Mouse (Mus musculus): Measurements from ENCODE around the gene Epor. TPM values are rescaled to one million over a fixed set of nuclear protein-coding genes. Genes with fewer than 3 reads are reported as not detected.

The Epor gene
- polyA plus RNA-seq, 1 experiment from 2014 or later: 4.9 TPM

GRCm38 (mm10) chr9:22000296-22000695, 37.0 kb upstream of the Epor start:
- 82% methylated on average over 6 of the region's 6 CpGs for WGBS
- peaks cover 9 to 14% of the 10 kb centered on the region in 2 experiments for H3K4me1 ChIP-seq (ENCODE audit: control insufficient read depth in 2 of 2, insufficient read depth in 2 of 2, low read length in 2 of 2)
- peaks cover 14% of the 10 kb centered on the region for H3K36me3 ChIP-seq (ENCODE audit: control insufficient read depth, insufficient read depth, low read length)
- H3K4me2 ChIP-seq (ENCODE audit: low read length): no peak overlapping the region
- H3K27me3 ChIP-seq (ENCODE audit: control insufficient read depth, insufficient read depth, low read length): peaks cover 10% of the 10 kb centered on the region
- no peak overlapping the region for H3K27ac ChIP-seq (replicated peaks in 1 of 2; ENCODE audit: control insufficient read depth in 1 of 2, insufficient read depth in 1 of 2, low read depth in 2 of 2, low read length in 2 of 2)
- H3K4me3 ChIP-seq (ENCODE audit: control insufficient read depth in 1 of 2, insufficient read depth in 1 of 2, low read depth in 1 of 2, low read length in 2 of 2): no peak overlapping the region
- H3K9ac ChIP-seq (ENCODE audit: low read length): no peak overlapping the region
- no peaks in the 10 kb centered on the region for H3K9me3 ChIP-seq (ENCODE audit: control insufficient read depth, low read length)
- no peak for ATAC-seq (ENCODE audit: insufficient number of reproducible peaks, insufficient read depth, low FRiP score, low read depth)

GRCm38 (mm10) chr9:21996178-21996867, 33.0 kb upstream of the Epor start:
- no peak overlapping the region for H3K9ac ChIP-seq (ENCODE audit: low read length)
- 81% methylated on average over 3 of the region's 3 CpGs for WGBS
- H3K4me2 ChIP-seq (ENCODE audit: low read length): no peak overlapping the region
- peaks cover 31% of the 10 kb centered on the region for H3K27me3 ChIP-seq (ENCODE audit: control insufficient read depth, insufficient read depth, low read length)
- no peak overlapping the region for H3K27ac ChIP-seq (replicated peaks in 1 of 2; ENCODE audit: control insufficient read depth in 1 of 2, insufficient read depth in 1 of 2, low read depth in 2 of 2, low read length in 2 of 2)
- no peaks in the 10 kb centered on the region for H3K9me3 ChIP-seq (ENCODE audit: control insufficient read depth, low read length)
- no peaks in the 10 kb centered on the region for H3K36me3 ChIP-seq (ENCODE audit: control insufficient read depth, insufficient read depth, low read length)
- no peak overlapping the region for H3K4me3 ChIP-seq (ENCODE audit: control insufficient read depth in 1 of 2, insufficient read depth in 1 of 2, low read depth in 1 of 2, low read length in 2 of 2)
- no peaks in the 10 kb centered on the region for H3K4me1 ChIP-seq (ENCODE audit: control insufficient read depth in 2 of 2, insufficient read depth in 2 of 2, low read length in 2 of 2)
- ATAC-seq (ENCODE audit: insufficient number of reproducible peaks, insufficient read depth, low FRiP score, low read depth): no peak

GRCm38 (mm10) chr9:21992227-21992626, 28.9 kb upstream of the Epor start:
- H3K4me3 ChIP-seq (ENCODE audit: control insufficient read depth in 1 of 2, insufficient read depth in 1 of 2, low read depth in 1 of 2, low read length in 2 of 2): no peak overlapping the region
- no peak overlapping the region for H3K27ac ChIP-seq (replicated peaks in 1 of 2; ENCODE audit: control insufficient read depth in 1 of 2, insufficient read depth in 1 of 2, low read depth in 2 of 2, low read length in 2 of 2)
- H3K27me3 ChIP-seq (ENCODE audit: control insufficient read depth, insufficient read depth, low read length): peaks cover 63% of the 10 kb centered on the region
- H3K36me3 ChIP-seq (ENCODE audit: control insufficient read depth, insufficient read depth, low read length): no peaks in the 10 kb centered on the region
- no peak overlapping the region for H3K9ac ChIP-seq (ENCODE audit: low read length)
- no peak for ATAC-seq (ENCODE audit: insufficient number of reproducible peaks, insufficient read depth, low FRiP score, low read depth)
- 68% methylated on average over 4 of the region's 4 CpGs for WGBS
- H3K4me2 ChIP-seq (ENCODE audit: low read length): no peak overlapping the region
- H3K9me3 ChIP-seq (ENCODE audit: control insufficient read depth, low read length): no peaks in the 10 kb centered on the region
- peaks cover 0 to 20% of the 10 kb centered on the region in 2 experiments; a peak in 3 of 4 replicates for H3K4me1 ChIP-seq (ENCODE audit: control insufficient read depth in 2 of 2, insufficient read depth in 2 of 2, low read length in 2 of 2)

GRCm38 (mm10) chr9:21989230-21990110, 26.2 kb upstream of the Epor start, which contains the start of gene Rgl3:
Gene Rgl3 (minus strand): TSS chr9:21989446.
- Histone ChIP-seq H3K36me3 (ENCODE audit: control insufficient read depth, insufficient read depth, low read length) (no peaks in the 10 kb centered on the region), H3K4me1 (ENCODE audit: control insufficient read depth in 2 of 2, insufficient read depth in 2 of 2, low read length in 2 of 2) (peaks cover 0 to 20% of the 10 kb centered on the region in 2 experiments; a peak in 3 of 4 replicates), H3K27me3 (ENCODE audit: control insufficient read depth, insufficient read depth, low read length) (peaks cover 80% of the 10 kb centered on the region), H3K4me3 (ENCODE audit: control insufficient read depth in 1 of 2, insufficient read depth in 1 of 2, low read depth in 1 of 2, low read length in 2 of 2) (peak within 1 kb of the TSS; percentile 43 to 44), H3K27ac (replicated peaks in 1 of 2; ENCODE audit: control insufficient read depth in 1 of 2, insufficient read depth in 1 of 2, low read depth in 2 of 2, low read length in 2 of 2) (no peak within 1 kb of the TSS), H3K4me2 (ENCODE audit: low read length) (peak within 1 kb of the TSS; percentile 84), H3K9me3 (ENCODE audit: control insufficient read depth, low read length) (no peaks in the 10 kb centered on the region), H3K9ac (ENCODE audit: low read length) (peak within 1 kb of the TSS; percentile 60)
- WGBS: under 1% methylated on average over 35 of the region's 42 CpGs
- no peak; the same call in 1 of the 2 replicates for ATAC-seq (ENCODE audit: insufficient number of reproducible peaks, insufficient read depth, low FRiP score, low read depth)

GRCm38 (mm10) chr9:21988421-21989101, 25.3 kb upstream of the Epor start:
- Histone ChIP-seq H3K4me3 (ENCODE audit: control insufficient read depth in 1 of 2, insufficient read depth in 1 of 2, low read depth in 1 of 2, low read length in 2 of 2) (peak overlapping the region; percentile 43 to 44), H3K9ac (ENCODE audit: low read length) (peak overlapping the region; percentile 60), H3K36me3 (ENCODE audit: control insufficient read depth, insufficient read depth, low read length) (no peaks in the 10 kb centered on the region), H3K27me3 (ENCODE audit: control insufficient read depth, insufficient read depth, low read length) (peaks cover 86% of the 10 kb centered on the region), H3K4me2 (ENCODE audit: low read length) (peak overlapping the region; percentile 84), H3K27ac (replicated peaks in 1 of 2; ENCODE audit: control insufficient read depth in 1 of 2, insufficient read depth in 1 of 2, low read depth in 2 of 2, low read length in 2 of 2) (no peak overlapping the region), H3K9me3 (ENCODE audit: control insufficient read depth, low read length) (no peaks in the 10 kb centered on the region), H3K4me1 (ENCODE audit: control insufficient read depth in 2 of 2, insufficient read depth in 2 of 2, low read length in 2 of 2) (peaks cover 0 to 20% of the 10 kb centered on the region in 2 experiments; a peak in 3 of 4 replicates)
- ATAC-seq (ENCODE audit: insufficient number of reproducible peaks, insufficient read depth, low FRiP score, low read depth): no peak
- WGBS: 1% methylated on average over 32 of the region's 32 CpGs

GRCm38 (mm10) chr9:21987592-21988342, 24.5 kb upstream of the Epor start:
- 8% methylated on average over 36 of the region's 36 CpGs for WGBS
- ATAC-seq (ENCODE audit: insufficient number of reproducible peaks, insufficient read depth, low FRiP score, low read depth): no peak
- H3K4me3 ChIP-seq (ENCODE audit: control insufficient read depth in 1 of 2, insufficient read depth in 1 of 2, low read depth in 1 of 2, low read length in 2 of 2): peak overlapping the region in 1 of 2 experiments; percentile 43; a peak in 1 of 4 replicates
- no peaks in the 10 kb centered on the region for H3K36me3 ChIP-seq (ENCODE audit: control insufficient read depth, insufficient read depth, low read length)
- H3K9ac ChIP-seq (ENCODE audit: low read length): no peak overlapping the region
- no peaks in the 10 kb centered on the region for H3K9me3 ChIP-seq (ENCODE audit: control insufficient read depth, low read length)
- peaks cover 0 to 20% of the 10 kb centered on the region in 2 experiments; a peak in 3 of 4 replicates for H3K4me1 ChIP-seq (ENCODE audit: control insufficient read depth in 2 of 2, insufficient read depth in 2 of 2, low read length in 2 of 2)
- H3K4me2 ChIP-seq (ENCODE audit: low read length): peak overlapping the region; percentile 84
- no peak overlapping the region for H3K27ac ChIP-seq (replicated peaks in 1 of 2; ENCODE audit: control insufficient read depth in 1 of 2, insufficient read depth in 1 of 2, low read depth in 2 of 2, low read length in 2 of 2)
- peaks cover 86% of the 10 kb centered on the region for H3K27me3 ChIP-seq (ENCODE audit: control insufficient read depth, insufficient read depth, low read length)

- WGBS: 18% methylated on average over 3 of the region's 3 CpGs
- H3K9me3 ChIP-seq (ENCODE audit: control insufficient read depth, low read length): no peaks in the 10 kb centered on the region
- H3K4me3 ChIP-seq (ENCODE audit: control insufficient read depth in 1 of 2, insufficient read depth in 1 of 2, low read depth in 1 of 2, low read length in 2 of 2): no peak overlapping the region
- H3K4me1 ChIP-seq (ENCODE audit: control insufficient read depth in 2 of 2, insufficient read depth in 2 of 2, low read length in 2 of 2): peaks cover 0 to 11% of the 10 kb centered on the region in 2 experiments; a peak in 3 of 4 replicates
- no peak for ATAC-seq (ENCODE audit: insufficient number of reproducible peaks, insufficient read depth, low FRiP score, low read depth)
- H3K27me3 ChIP-seq (ENCODE audit: control insufficient read depth, insufficient read depth, low read length): peaks cover 66% of the 10 kb centered on the region
- no peak overlapping the region for H3K4me2 ChIP-seq (ENCODE audit: low read length)
- H3K36me3 ChIP-seq (ENCODE audit: control insufficient read depth, insufficient read depth, low read length): no peaks in the 10 kb centered on the region
- H3K9ac ChIP-seq (ENCODE audit: low read length): no peak overlapping the region
- no peak overlapping the region for H3K27ac ChIP-seq (replicated peaks in 1 of 2; ENCODE audit: control insufficient read depth in 1 of 2, insufficient read depth in 1 of 2, low read depth in 2 of 2, low read length in 2 of 2)
These were observed 20.6 kb upstream of the Epor start for GRCm38 (mm10) chr9:21983911-21984310.

All from heart, embryonic 14.5 days (tissue).